Mouse (Mus musculus) layer of hippocampus, adult 9-10 months (tissue): ENCODE measurements at regions not wholly inside any gene's neighbourhood (a gene's known extent, or its start where the extent isn't known, plus 50 kb on each side); places are given as distances from the start of the nearest gene placed in this dataset.

Experiments
- DNase-seq: peaks from one replicate; pipeline ENCODE4 v3.0.0; 2022; ENCODE audit warnings: low spot score

DNA sequence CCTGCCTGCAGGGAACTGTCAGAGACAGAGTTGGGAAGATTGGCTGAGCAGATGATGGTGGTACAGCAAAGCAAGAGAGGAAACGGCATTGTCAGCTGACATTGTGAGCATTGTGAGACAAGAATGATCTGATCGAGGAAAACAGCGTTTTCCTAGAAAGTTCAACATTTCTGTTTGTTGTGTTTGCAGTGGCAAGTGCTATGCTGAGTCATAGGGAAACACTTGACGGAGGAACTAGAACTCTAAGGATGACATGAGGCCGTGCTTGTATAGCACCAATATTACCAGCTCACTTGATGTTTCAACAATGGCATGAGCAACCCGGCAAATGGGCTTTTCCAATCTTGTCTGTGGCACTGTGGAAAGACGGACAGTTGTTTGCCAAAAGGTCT lies 146.7 kb upstream of the Serp2 start:
- no peak for DNase-seq

DNA sequence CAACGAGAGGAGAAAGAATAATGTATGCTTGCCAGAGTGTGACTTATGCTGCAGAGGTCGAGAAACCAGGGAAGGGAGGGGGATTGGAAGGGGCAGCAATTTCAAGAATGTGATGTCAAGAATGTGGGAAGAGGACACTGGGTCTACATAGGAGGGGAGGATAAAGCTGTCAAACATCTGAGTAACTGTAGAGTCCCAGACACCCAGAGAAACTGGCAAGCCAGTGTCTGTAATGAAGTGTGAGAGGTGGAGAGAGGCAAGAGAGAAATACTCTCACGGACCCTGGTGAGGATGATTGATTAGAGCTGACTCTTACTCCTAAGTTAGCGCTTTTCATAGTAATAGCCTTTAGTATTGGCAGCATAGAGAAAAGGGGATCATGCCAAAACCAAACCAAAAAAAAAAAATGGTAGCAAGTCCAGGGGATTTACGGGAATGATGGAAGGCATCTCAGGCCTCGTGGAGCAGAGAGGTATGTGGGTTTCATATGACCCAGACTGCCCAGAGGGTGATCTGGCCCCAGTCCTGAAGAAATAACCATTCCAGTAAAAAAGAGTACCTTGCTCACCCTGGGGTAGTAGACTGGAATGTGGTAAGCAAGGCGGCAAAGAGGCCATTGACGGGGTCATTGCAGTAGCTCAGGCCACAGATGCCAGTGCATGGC lies 146.2 kb upstream of the Serp2 start:
- no peak for DNase-seq

DNA sequence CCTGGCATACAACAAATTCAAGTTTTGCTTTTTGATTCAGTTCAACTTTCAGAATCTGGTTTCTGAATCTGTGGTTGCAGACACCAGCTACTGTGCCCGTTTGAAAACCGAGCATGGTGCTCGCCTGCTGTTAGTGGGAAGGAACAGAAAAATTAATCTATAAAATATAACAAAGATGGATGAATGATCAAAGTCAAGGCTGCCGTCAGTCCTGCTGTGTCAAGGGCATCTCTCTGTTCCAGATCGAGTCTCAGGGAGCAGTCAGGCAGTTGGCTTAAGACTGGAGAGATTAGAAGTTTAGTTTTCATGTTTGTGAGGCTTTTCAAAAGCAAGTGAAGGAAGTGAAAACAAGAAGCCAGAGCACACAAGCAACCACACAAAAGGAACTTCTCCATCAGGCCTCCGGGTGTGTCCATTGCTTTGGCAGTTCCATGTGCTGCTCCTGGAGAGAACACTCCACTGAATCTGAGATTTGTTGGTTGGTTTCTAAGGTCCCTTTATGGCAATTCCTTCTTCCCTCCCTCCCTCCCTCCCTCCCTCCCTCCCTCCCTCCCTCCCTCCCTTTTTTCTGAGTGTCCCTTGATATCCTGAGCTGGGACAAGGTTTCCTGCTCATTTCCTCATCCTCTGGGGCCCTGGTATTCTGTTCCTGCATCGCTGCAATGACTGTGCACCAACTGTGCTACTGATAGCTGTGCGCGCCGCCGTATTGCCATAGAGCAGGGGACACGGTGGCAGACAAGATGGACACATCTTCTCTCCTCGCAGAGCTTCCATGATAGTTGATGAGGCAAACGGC lies 145.4 kb upstream of the Serp2 start:
- no peak for DNase-seq

DNA sequence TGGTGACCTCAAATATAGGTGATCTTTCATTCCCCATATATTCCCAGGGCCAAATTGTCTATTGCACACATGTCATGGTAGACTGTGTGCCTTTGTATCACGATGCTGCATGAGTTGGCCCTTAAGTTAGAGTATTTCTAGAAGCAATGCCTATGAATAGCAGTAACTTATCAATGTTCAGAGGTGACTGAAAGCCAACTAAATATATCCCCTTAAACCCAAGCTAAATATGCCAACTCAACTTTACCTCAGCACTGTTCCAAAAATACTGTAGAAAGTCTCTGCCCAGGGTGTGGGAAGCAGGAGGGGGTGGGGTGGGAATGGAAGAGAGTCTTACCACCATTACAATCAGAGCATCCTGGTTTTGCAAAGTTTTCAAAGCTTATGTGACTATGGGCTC lies 144.6 kb upstream of the Serp2 start:
- no peak for DNase-seq

DNA sequence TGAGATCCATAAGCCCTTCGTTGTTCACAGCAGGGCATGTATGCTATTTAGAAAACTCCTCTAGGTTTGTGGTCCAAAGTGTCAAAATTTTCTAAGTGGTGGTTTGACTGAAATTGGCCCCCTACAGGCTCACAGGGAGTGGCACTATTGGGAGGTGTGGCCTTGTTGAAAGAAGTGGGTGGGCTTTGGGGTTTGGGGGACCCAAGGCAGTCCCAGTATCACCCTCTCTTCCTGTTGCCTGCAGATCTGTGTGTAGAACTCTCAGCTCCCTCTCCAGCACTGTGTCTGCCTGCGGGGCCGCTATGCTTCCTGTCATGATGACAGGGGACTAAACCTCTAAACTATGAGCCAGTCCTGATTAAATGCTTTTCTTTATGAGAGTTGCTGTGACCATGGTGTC lies 144.1 kb upstream of the Serp2 start:
- DNase-seq: no peak

DNA sequence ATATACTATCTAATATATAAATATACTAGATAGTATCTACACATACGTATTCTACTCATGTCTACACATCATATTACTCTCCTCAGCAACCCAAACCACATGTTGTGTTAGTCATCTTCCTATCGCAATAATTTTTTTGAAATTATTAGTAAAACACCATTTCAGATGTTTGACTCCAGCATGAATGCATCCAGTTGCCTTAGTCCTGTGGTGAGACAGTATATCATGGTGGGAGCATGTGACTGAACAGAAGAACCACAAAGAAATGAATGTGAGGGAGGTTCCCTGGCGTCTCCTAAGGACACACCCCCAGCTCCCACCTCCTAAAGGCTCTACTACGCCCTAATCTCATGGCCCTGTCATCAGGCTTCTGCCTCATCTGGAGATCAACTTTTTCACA lies 143.5 kb upstream of the Serp2 start:
- no peak for DNase-seq

DNA sequence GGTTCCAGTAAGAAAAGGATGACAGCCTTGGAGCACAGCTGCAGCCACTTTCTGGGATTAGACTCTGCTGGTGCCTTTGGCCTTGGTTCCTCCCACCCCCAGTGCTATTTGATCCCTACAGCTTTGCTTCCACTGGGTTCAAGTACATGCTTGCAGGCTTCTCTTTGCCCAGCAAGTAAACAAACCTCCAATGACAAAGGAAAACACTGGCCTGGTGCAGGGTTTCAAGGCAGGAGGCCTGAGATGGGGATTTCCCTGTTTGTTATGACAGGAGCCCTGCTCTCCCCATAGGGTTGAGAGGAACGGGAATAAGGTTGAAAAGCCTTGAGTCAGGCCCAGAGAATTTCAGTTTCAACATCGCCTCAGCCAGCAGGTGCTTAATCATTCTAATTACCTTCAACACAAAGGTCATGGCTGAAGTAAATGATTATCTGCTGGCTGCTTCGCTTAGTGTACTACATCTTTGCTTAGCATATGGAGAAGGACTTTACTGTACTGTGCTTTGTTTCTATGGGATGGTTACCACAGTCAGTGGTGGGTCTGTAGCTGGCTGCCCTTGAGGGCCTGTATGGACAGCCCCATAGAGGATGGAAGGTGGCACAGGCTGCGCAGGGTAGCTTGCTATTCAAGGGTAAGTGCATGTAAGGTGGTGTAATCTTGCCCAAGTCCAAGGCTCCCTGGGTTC lies 142.2 kb upstream of the Serp2 start:
- DNase-seq: no peak

DNA sequence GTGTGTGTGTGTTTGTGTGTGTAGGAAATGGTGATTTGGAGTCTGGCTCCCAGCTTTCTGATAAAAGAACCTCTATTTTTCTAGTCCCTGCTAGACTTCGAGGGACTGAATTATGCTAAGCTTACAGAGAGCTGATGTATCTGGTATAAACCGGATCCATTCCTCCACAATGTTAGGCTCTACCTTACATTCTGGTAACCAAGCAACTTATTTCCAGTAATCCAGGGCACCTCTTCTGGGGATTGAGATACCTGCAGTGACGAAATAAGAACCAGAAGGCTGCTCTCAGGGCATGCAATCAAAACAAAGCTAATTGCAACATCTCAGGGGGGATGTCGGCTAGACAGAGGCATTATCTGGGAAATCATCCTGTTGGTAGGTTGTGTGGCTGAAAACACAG lies 140.0 kb upstream of the Serp2 start:
- DNase-seq: no peak

DNA sequence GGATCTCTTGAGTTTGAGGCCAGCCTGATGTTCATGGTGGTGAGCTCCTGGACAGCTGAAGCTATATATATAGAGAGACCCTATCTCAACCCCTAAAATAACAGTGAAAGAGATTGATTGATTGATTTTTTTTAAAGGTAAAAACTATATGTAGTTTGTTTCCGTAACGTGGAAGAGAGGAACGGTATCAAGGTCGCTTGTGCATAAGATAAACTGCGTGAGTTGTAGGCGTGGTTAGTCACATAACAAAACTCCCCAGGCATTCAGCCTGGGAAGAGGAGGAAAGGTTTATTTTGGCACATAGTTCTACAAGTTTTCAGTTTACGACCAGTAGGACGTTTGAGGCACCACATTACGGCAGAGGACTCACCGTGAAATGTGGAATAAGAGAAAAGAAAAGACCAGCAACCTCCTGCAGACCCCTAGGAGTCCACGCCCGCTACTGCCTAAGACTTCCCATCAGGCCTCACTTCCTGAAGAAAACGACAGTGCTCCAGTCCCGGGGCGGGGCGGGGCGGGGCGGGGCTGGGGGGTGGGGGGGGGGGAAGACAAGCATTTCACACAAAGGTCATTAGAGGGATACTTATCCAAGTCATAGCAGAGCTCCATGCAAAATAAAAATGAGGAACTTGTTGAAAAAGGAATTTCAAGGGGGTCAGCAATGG lies 139.1 kb upstream of the Serp2 start:
- no peak for DNase-seq

DNA sequence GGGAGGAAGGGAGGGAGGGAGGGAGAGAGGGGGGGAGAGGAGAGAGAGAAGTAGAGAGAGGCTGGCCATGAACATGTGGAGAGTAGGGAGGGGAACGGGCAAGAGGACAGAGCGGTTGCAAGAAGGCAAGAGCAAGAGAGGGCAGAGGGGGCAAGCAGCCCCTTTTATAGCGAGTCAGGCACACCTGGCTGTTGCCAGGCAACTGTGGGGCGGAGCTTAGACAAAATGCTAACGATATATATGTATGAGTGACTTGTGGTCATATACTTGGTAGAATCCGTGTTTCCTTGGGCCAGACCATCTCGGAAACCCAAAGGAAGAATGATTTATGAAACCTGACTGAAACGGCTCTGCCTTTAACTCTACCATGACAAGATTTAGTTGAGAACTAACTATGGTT lies 138.2 kb upstream of the Serp2 start:
- no peak for DNase-seq

DNA sequence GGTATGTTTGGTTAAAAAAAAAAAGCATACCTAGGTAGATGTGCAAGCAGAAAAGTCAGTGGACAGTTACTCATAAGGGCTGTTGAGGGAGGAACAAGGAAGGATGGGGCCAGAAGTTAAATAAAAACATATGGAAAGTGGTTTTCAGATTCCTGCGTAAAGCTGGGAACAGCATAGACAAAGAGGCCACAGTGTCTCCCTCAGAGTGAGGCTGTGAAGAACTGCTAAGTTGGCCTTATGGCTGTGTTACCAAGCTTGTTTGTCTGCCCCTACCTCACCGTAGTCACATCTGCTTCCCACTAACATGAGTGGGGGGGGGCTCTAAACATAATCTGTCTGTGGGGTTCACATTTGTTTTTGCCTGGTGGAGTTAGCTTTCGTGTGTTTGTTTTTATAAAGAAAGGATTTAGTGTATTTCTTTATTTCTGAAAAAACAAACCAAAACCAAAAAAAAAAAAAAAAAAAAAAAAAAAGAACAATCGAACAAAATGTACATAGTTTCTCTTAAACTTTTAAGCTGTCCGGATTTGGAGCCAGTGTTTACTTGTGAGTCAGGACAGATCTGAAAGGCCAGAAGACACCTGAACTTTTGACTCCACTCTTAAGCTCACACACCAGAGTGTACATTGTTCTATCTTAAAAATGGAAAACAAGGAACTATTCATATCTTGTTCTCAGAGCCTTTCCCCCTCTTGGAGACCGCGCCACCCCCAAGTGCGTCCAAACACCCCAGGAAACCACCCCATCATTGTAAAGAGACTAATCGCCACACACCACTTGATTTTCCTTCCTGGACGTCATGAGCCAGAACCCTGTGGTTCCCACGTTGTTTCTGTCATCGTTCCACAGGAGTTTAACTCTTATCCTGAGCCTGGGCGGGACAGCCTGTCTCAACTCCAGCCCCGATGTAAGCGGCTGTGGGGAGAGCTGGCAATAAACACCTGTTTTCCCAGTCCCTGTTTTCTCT lies 136.9 kb upstream of the Serp2 start:
- no peak for DNase-seq

DNA sequence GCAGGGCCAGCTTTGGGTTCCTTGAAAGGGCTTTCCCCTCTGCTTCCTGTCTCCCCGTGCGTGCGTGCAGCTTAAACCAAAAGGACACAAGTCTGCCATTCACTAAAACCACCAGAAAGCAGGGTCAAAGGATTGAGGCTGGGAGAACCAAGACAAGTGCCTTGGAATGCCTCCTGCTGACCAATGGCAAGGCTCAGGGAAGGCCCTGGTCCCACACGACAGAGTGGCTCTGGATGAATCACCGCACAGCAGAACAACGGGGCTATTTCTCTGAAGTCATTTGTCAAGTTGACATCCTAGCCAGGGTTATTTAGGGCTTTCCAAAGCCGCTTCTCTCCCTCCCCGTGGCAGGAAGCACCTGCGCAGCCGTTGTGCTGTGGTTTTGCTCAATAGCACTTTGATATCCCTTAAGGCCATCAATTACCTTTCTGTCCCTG lies 131.3 kb upstream of the Serp2 start:
- no peak for DNase-seq

DNA sequence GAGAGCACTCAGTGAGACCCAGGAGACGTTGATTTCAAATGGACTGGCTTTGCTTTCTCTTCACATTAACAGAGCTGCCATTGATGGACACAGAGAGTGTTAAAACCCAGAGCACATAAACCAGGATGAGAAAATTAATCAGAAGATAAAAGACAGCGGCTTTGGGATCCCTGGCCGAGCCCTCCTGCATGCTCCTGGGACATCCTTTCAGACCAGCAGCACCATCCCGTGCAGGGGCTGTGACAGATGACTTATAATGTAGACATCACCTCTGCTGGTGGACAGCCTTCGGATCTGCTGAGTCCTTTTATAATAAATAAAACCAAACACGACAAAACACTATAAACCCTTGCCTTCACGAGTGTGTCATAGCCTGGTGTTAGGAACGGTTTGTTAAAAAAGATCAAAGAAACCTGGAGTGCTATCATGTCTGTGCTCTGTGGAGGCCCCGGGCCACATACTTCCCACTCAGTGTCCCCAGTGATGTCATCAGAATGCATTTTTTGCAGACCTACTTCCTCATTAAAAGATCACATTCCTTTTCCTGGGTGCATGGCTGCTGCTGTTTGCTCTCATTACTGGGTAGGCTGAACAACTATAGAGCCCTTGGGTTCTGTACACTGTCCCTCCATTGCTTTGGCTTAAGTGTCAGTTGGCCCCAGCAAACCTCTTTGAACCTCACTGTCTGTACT lies 130.2 kb upstream of the Serp2 start:
- no peak for DNase-seq

DNA sequence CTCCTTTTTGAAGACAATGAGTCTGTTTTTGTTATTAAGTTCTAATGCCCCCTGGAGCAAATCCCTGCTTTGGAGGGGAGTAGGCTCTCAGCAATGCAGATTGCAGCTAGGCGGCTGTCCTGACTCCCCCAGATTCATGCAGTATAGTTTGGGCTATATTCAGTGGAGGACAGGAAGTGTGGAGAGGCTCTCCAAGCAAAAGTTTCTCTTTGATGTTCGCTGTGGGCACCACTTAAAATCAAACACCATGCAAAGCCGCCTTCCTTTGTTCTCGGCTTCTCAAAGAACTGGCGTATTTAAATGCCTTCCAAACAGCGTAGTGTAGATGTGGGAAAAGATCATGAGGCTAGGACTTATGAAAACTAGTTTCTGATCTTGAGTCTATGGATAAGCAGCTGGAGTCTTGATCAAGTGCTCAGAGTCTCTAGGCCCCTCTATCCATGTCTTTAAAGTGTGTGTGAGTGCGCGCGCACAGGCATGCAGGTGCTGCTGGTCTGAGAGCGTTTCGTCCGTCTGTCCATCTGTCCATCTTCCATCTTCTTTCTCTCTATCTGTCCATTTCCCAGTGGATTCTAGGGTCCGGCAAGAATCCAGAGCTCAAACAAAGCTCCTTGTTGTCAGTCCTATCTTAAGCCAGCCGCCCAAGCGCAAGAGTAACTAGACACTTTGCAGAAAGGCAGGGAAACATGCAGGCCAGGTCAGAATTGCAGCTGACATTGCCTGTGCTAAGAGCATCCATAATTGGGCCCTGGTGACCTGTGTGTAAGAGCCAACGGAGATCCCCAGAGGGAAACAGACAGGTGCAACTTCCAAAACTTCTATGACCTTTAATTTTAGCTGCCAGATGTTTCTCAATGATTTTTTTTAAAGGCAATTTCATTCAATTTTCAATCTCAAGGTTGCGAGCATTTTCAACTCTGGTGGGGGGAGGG lies 129.4 kb upstream of the Serp2 start:
- no peak for DNase-seq

DNA sequence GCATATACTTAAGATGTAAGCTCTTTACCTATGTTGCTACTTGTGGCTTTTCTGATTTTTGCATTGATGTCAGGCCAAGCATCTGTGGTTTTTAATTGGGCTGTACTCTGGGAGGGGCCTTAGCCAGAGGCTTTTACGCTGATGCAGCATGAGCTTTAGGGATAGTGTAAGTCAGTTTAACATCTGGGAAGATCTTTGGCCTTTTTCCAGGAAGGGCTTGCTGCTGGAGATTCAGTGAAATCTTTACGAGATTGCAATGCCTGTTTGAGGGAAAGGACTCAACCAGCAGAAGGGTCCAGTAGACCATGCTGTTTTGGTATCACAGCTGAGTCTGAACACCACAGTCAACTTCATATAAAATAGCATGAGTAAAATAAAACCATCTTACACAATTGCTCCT lies 127.6 kb upstream of the Serp2 start:
- DNase-seq: no peak

DNA sequence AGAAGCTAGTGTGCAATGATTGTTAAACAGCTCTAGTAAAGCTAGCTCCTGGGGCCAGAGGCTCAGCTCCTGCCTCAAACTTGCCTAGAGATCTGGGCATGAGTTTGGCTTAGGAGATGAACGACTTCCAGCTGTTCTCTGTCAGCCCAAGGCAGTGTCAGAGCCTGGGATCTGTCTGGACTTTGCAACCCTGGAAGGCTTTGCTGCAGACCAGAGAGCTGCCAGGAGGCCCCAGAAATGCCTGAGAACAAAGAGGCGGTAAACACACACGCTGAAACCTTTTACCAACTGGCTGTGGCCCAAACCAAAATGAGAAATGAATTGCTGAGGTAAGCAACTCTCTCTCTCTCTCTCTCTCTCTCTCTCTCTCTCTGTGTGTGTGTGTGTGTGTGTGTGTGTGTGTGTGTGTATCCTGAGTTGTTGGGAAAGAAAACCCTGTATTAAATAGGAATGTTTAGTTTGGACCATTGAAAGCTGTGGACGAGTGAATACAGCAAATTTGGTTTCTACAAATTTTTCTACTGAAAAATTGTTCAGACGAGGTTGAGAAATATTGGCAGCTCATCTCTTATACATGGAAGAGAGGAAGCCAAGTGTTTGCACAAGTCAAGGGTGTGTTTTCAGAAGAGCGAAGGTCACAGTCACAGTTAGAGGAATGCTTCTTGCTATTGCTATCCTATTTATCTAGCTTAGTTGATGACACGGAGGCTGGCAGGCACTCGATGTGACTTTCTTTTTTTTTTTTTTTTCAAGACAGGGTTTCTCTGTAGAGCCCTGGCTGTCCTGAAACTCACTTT lies 125.1 kb upstream of the Serp2 start:
- no peak for DNase-seq

DNA sequence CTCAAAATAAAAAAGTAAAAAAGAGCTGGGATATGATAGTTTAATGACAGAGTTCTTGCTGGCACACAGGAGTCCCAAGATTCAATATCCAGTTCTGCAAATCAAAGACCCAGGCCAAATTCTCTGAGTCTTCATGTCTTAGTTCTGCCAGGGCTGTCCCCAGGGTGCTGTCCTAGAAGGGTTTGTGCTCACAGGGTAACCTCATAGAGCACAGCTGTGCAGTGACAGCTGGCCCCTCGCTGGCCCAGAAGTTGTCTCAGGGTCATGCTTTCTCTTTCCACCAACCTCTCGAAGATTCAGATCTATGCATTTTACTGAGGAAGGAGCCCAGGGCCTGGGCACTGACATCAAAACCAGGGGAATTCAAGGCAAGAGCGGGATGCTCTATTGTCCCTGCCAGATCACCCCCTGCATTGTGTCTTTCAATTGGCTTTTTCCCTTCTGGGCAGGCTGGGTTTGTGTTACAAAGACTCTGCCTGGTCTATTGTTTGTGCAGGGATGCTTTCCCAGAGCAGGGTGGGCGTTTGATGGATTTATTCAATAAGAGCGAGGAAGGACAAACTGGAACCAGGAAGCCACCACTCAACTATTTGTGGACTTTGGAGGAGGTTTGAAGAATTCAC lies 121.9 kb upstream of the Serp2 start:
- DNase-seq: no peak

DNA sequence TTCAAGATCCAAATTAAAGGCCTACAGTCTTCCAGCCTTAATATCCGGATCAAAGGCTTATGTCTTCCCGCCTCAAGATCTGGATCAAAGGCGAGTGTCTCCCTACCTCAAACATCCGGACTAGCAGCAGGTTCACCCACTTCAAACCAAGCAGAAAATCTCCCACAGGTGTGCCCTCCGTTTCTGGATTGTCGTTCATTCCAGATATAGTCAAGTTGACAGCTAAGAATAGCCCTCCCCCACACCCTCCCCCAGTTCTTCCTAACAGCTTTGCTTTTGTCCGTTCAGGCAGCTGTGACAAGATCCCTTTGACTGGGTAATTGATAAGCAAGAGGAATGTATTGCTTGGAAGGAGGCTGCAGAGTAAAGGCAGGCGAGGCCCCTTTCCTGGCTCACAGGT lies 118.3 kb upstream of the Serp2 start:
- DNase-seq: no peak
